Mouse (Mus musculus) small intestine, adult 2 months (tissue): ENCODE measurements around the gene Zfyve1. TPM values are rescaled to one million over a fixed set of nuclear protein-coding genes. Genes with fewer than 3 reads are reported as not detected.

Source experiments
- H3K27ac ChIP-seq: fragments of 200-500 bp; 2 replicates; pipeline ENCODE4 v1.5.1; 2012; ENCODE audit warnings: low read depth, low read length, control low read depth, inconsistent platforms; ENCODE audit not compliant: insufficient read depth
- H3K27me3 ChIP-seq: fragments of 200-500 bp; 2 replicates; pipeline ENCODE4 v1.6.1; 2012; ENCODE audit warnings: mild to moderate bottlenecking, moderate library complexity, low read length, inconsistent platforms; ENCODE audit not compliant: control insufficient read depth, insufficient read depth
- H3K36me3 ChIP-seq: fragments of 200-500 bp; 2 replicates; pipeline ENCODE4 v1.6.1; 2012; ENCODE audit warnings: mild to moderate bottlenecking, low read length, control low read depth, inconsistent platforms; ENCODE audit not compliant: control insufficient read depth, insufficient read depth
- H3K4me1 ChIP-seq: fragments of 200-500 bp; 2 replicates; pipeline ENCODE4 v1.6.1; 2012; ENCODE audit warnings: low read length, inconsistent platforms, mixed read lengths; ENCODE audit not compliant: control insufficient read depth, insufficient read depth, insufficient read length
- H3K4me3 ChIP-seq: fragments of 200-500 bp; 2 replicates; pipeline ENCODE4 v1.5.1; 2012; ENCODE audit warnings: low read depth, mild to moderate bottlenecking, control low read depth, inconsistent platforms, low read length, moderate library complexity
- CTCF ChIP-seq: fragments of 200-500 bp; IDR thresholded peaks from 2 replicates; pipeline ENCODE4 v1.5.1; 2012; ENCODE audit warnings: low read depth, mild to moderate bottlenecking, control low read depth, inconsistent platforms, low read length, moderate library complexity, mixed read lengths; ENCODE audit not compliant: insufficient replicate concordance, insufficient read length; ENCODE audit errors: extremely low read depth
- POLR2A ChIP-seq: fragments of 200-500 bp; IDR thresholded peaks from 2 replicates; pipeline ENCODE4 v1.6.1; 2012; ENCODE audit warnings: low read depth, mild to moderate bottlenecking, control low read depth, inconsistent platforms, low read length, moderate library complexity
- WGBS: fragments of 180-500 bp; shearing (Covaris S2); methylation state at CpG from one replicate; pipeline ENCODE4 v1.1.7; 2018; 5-methylcytosine and 5-hydroxymethylcytosine counted together
- polyA plus RNA-seq: library from polyadenylated mRNA; depleted of rRNA; stranded (reverse); fragments of >200 nt; gene quantifications from 2 replicates; pipeline ENCODE4 v1.2.3, GENCODE M21; 2012; rRNA removed

Gene Zfyve1
- polyA plus RNA-seq, 1 experiment: 54.4 TPM

GRCm38 (mm10) chr12:83506543-83506942 is 90.5 kb downstream of the Zfyve1 start:
- Histone ChIP-seq H3K27me3 (no peaks in the 10 kb centered on the region), H3K4me1 (no peaks in the 10 kb centered on the region), H3K4me3 (no peak overlapping the region), H3K27ac (no peak overlapping the region), H3K36me3 (no peaks in the 10 kb centered on the region)
- TF ChIP-seq CTCF: no peak
- TF ChIP-seq POLR2A: no peak
- WGBS: 70% methylated on average over 10 of the region's 10 CpGs

- H3K27ac ChIP-seq: no peak overlapping the region
- no peaks in the 10 kb centered on the region for H3K36me3 ChIP-seq
- WGBS: 8% methylated on average over 9 of the region's 9 CpGs
- H3K4me3 ChIP-seq: no peak overlapping the region
- H3K4me1 ChIP-seq: no peaks in the 10 kb centered on the region
- TF ChIP-seq CTCF (no peak; the same call in 1 of the 2 replicates), POLR2A (no peak)
- no peaks in the 10 kb centered on the region for H3K27me3 ChIP-seq
Measured at GRCm38 (mm10) chr12:83502190-83502589, 94.8 kb downstream of the Zfyve1 start.

GRCm38 (mm10) chr12:83499256-83499655 is 97.8 kb downstream of the Zfyve1 start:
- Histone ChIP-seq H3K4me3 (no peak overlapping the region), H3K36me3 (no peaks in the 10 kb centered on the region), H3K27me3 (no peaks in the 10 kb centered on the region), H3K4me1 (no peaks in the 10 kb centered on the region), H3K27ac (no peak overlapping the region)
- 74% methylated on average over 5 of the region's 5 CpGs for WGBS
- TF ChIP-seq CTCF (no peak), POLR2A (no peak)

GRCm38 (mm10) chr12:83497959-83498358 is 99.1 kb downstream of the Zfyve1 start:
- H3K27ac ChIP-seq: no peak overlapping the region
- WGBS: 80% methylated on average over 3 of the region's 3 CpGs
- no peaks in the 10 kb centered on the region for H3K36me3 ChIP-seq
- no peak for TF ChIP-seq CTCF
- TF ChIP-seq POLR2A: no peak
- no peak overlapping the region for H3K4me3 ChIP-seq
- no peaks in the 10 kb centered on the region for H3K27me3 ChIP-seq
- no peaks in the 10 kb centered on the region for H3K4me1 ChIP-seq

- Histone ChIP-seq H3K4me1 (no peaks in the 10 kb centered on the region), H3K36me3 (no peaks in the 10 kb centered on the region), H3K27me3 (no peaks in the 10 kb centered on the region), H3K4me3 (no peak overlapping the region), H3K27ac (no peak overlapping the region)
- 90% methylated on average over 6 of the region's 6 CpGs for WGBS
- TF ChIP-seq POLR2A: no peak
- no peak for TF ChIP-seq CTCF
Measured at GRCm38 (mm10) chr12:83496736-83497135, 100.3 kb downstream of the Zfyve1 start.

Other genes with a start within 250 kb of the Zfyve1 start
- gene Dpf3, start 109.5 kb downstream of the Zfyve1 start, polyA plus RNA-seq: 1.7 and 10.0 TPM in 2 replicates
- 4.7 and 9.3 TPM in 2 replicates for gene Dcaf4, start 76.8 kb downstream of the Zfyve1 start, polyA plus RNA-seq
- 3.3 and 12.0 TPM in 2 replicates for gene Rbm25, start 34.0 kb upstream of the Zfyve1 start, polyA plus RNA-seq
- 16.6 and 35.2 TPM in 2 replicates for gene Psen1, start 90.9 kb upstream of the Zfyve1 start, polyA plus RNA-seq
- gene Papln, start 166.4 kb upstream of the Zfyve1 start, polyA plus RNA-seq: 6.7 and 11.7 TPM in 2 replicates